Mouse (Mus musculus): ENCODE data around the gene Tmem41b. TPM values are rescaled to one million over a fixed set of nuclear protein-coding genes. Genes with fewer than 3 reads are reported as not detected.

Tmem41b gene
- polyA plus RNA-seq, 1 experiment from 2014 or later: 80.7 TPM

DNA sequence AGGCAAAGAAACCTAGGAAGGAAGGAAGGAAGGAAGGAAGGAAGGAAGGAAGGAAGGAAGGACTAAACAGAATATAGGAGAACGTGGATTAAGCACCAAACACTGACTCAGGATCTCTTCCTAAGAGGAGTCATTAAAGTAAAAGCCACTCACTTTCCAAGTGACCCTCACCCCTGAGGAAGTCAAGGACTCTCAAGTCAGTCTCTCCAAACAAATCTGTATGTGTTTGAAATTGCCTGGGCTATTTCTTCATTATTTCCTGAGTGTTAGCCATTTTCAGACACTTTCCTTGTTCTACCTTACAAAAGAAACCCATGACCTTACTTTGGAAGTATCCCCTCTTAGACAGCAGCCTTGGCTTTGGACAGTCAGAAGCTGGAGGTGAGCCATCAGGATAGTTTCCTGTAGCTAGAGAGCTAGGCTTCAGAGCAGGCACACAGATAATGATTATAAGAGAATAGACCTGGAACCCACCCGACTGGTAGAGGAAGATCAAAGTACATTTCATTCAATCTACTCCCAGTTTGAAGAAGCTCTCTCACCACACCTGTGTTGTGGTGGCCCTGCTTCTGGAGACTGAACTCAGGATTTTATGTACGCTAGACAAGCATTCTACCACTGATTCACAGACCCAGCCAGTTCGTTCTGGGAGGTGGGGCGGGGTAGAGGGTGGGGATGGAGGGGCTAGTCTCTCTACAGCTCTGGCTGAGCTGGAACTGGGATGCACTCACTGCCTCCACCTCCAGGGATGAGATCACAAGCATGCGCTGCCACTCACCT lies 31.9 kb downstream of the Tmem41b start:
- no peak overlapping the region for H3K4me2 ChIP-seq (replicated peaks)
- no peaks in the 10 kb centered on the region for H3K9me3 ChIP-seq
- H3K4me3 ChIP-seq: no peak overlapping the region
- no peak overlapping the region for H3K27ac ChIP-seq
- peaks cover 22% of the 10 kb centered on the region for H3K4me1 ChIP-seq
- no peaks in the 10 kb centered on the region for H3K36me3 ChIP-seq
- no peaks in the 10 kb centered on the region for H3K27me3 ChIP-seq (replicated peaks)
- ATAC-seq (ENCODE audit: low FRiP score, low read depth): no peak
- WGBS: 66% methylated on average over 6 of the region's 6 CpGs
- H3K9ac ChIP-seq: no peak overlapping the region

DNA sequence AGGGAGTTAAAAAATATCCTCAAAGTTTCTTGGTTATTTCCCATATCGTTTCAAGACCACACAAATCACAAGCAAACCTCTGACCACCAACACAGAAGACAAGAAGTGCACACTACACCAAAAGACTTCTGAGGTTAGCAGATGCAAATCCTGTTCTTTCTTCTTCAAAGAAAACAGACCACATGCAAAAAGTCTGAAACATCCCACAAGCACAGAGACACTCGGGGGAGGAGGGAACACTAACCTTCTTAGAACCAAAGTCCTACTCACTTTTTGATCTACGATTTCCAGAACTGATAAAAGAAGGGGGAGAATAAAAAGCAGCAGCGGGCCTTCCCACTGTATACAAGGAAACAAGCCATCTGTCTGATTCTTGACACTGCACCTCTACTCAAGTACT lies 35.4 kb downstream of the Tmem41b start:
- 82% methylated on average over 4 of the region's 4 CpGs for WGBS
- Histone ChIP-seq H3K4me2 (replicated peaks) (no peak overlapping the region), H3K9ac (no peak overlapping the region), H3K27me3 (replicated peaks) (no peaks in the 10 kb centered on the region), H3K4me3 (no peak overlapping the region), H3K36me3 (no peaks in the 10 kb centered on the region), H3K27ac (no peak overlapping the region), H3K4me1 (peaks cover 8% of the 10 kb centered on the region; the same call in 1 of the 2 replicates), H3K9me3 (no peaks in the 10 kb centered on the region)
- ATAC-seq (ENCODE audit: low FRiP score, low read depth): no peak

DNA sequence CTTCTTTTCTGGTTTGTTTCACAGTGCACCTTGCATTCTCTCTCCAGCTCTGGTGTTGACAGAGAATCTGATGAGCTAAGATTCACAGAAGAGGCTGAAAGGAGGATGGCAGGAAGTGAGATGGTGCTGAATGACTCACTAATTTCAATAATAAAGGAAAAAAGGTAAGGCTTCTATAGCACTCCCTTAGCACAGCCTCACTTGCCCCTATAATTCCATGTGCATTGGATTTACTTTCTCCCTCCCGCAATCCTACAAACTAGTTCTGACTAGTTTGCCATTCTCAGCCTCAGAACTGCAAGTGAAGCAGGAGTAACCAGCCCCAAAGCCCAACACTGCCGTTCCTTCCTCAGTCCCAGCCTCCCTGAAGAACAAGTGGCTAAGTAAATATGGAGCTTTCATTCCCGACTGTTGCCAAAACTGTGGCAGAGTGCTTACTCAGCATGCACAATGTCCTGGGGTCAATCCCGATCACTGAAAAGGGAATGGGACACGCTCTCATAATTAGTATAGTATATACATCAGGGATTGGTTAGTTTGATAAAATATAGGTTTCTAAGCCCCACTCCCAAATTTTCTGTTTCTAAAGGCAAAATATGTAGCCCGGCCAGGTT lies 42.2 kb downstream of the Tmem41b start:
- Histone ChIP-seq H3K9ac (no peak overlapping the region), H3K36me3 (no peaks in the 10 kb centered on the region), H3K27ac (no peak overlapping the region), H3K4me1 (peaks cover 3% of the 10 kb centered on the region; the same call in 1 of the 2 replicates), H3K9me3 (no peaks in the 10 kb centered on the region), H3K4me2 (replicated peaks) (no peak overlapping the region), H3K4me3 (no peak overlapping the region), H3K27me3 (replicated peaks) (no peaks in the 10 kb centered on the region)
- no peak for ATAC-seq (ENCODE audit: low FRiP score, low read depth)
- WGBS: 63% methylated on average over 6 of the region's 6 CpGs

DNA sequence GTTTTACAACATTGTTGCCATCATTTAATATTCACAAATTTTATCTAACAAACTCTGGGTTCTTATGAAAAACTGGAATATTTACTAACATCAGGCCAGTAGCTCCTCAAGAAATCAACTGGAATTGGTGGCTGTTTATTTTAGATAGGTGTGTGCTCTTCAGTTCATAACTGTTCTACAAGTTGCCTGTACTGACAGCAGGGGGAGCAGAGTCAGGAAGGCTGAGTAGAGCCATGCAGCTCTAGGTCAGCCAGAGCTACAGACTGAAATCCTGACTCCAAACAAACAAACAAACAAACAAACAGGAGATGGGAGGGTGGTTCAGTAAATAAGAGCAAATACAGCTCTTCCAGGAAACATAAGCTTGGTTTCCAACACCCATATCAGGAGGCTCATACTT lies 57.1 kb downstream of the Tmem41b start:
- no peak overlapping the region for H3K4me2 ChIP-seq (replicated peaks)
- no peak for ATAC-seq (ENCODE audit: low FRiP score, low read depth)
- no peaks in the 10 kb centered on the region for H3K9me3 ChIP-seq
- H3K27ac ChIP-seq: no peak overlapping the region
- no peak overlapping the region for H3K4me3 ChIP-seq
- peaks cover 42% of the 10 kb centered on the region for H3K36me3 ChIP-seq
- no peaks in the 10 kb centered on the region for H3K27me3 ChIP-seq (replicated peaks)
- H3K4me1 ChIP-seq: 0 out of 2 replicates have a peak, but pooled peaks cover 3% of the 10 kb centered on the region
- H3K9ac ChIP-seq: no peak overlapping the region

DNA sequence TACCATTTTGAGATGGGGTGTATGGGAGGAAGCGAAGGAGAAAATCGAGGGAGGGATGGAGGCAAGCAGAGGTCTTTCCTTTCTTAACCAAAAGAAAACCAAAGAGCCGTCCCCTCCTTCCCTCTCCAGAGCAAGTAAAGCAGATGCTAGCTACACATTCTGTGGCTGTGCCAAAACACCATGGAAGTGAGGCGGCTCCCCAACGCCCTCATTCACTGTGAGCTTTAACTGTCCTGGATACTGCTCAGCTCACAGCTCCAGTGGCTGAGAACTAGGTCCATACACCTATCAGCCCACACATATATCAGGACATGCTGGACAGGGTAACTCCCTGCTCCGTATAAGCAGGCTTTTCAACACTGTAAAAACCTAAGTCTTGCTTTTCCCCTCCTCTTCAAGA lies 58.4 kb downstream of the Tmem41b start:
- no peak overlapping the region for H3K4me2 ChIP-seq (replicated peaks)
- no peak overlapping the region for H3K4me3 ChIP-seq
- H3K9ac ChIP-seq: no peak overlapping the region
- H3K27ac ChIP-seq: no peak overlapping the region
- peaks cover 34% of the 10 kb centered on the region for H3K36me3 ChIP-seq
- H3K9me3 ChIP-seq: no peaks in the 10 kb centered on the region
- 0 out of 2 replicates have a peak, but pooled peaks cover 3% of the 10 kb centered on the region for H3K4me1 ChIP-seq
- no peaks in the 10 kb centered on the region for H3K27me3 ChIP-seq (replicated peaks)
- 86% methylated on average over 6 of the region's 6 CpGs for WGBS
- no peak for ATAC-seq (ENCODE audit: low FRiP score, low read depth)

DNA sequence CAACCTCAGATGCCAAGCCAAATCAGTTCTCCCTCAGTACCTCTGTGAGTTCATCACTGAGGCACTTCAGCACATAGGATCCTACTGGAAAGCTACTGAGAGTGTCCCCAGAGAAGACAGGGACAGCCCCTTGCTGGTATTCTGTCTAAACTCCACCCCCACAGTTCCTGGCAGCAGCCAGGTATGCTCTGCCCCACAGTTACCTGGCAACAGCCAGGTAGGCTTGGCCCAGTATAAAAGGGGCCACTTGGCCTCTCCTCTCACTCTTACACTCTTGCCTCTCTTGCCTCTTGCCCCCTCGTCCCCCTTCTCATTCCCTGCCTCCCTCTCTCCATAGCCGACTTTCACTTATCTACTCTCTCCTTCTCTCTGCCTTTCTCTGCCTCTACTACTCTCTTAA lies 61.8 kb downstream of the Tmem41b start:
- Histone ChIP-seq H3K27ac (no peak overlapping the region), H3K4me2 (replicated peaks) (no peak overlapping the region), H3K27me3 (replicated peaks) (no peaks in the 10 kb centered on the region), H3K4me3 (no peak overlapping the region), H3K9me3 (no peaks in the 10 kb centered on the region), H3K9ac (no peak overlapping the region), H3K36me3 (peaks cover 38% of the 10 kb centered on the region), H3K4me1 (0 out of 2 replicates have a peak, but pooled peaks cover 3% of the 10 kb centered on the region)
- no peak for ATAC-seq (ENCODE audit: low FRiP score, low read depth)
- WGBS: 72% methylated on average over 2 of the region's 2 CpGs

DNA sequence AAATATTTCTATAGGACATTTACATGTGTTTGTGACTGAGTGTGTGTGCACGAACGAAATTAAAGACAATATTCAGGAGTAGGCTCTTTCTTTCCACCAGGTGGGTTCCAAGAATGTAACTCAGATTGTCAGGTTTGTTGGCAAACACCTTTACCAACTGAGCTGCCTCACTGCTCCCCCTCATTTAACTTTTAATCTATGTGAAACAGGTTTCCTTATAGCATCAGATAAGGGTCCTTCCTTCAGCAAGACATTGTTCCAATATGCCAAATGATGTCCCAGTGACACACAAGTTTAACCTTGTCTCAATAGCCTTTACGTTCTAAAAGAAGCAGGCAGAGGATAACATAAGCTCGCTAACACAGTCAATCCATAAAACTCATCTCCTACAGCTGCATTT lies 63.8 kb downstream of the Tmem41b start:
- Histone ChIP-seq H3K9ac (no peak overlapping the region), H3K9me3 (no peaks in the 10 kb centered on the region), H3K4me2 (replicated peaks) (no peak overlapping the region), H3K27me3 (replicated peaks) (no peaks in the 10 kb centered on the region), H3K4me1 (0 out of 2 replicates have a peak, but pooled peaks cover 3% of the 10 kb centered on the region), H3K36me3 (peaks cover 57% of the 10 kb centered on the region), H3K4me3 (no peak overlapping the region), H3K27ac (no peak overlapping the region)
- no peak for ATAC-seq (ENCODE audit: low FRiP score, low read depth)
- WGBS: 95% methylated on average over 4 of the region's 4 CpGs

Other genes starting within 250 kb of the Tmem41b start
- 68.4 and 74.2 TPM in 2 replicates for gene Tmem9b, start 234.1 kb downstream of the Tmem41b start, polyA plus RNA-seq (2016; fragmentation: Nextera tagmentation; extraction: Ambion mirVana)
- gene Nrip3, start 204.9 kb downstream of the Tmem41b start, polyA plus RNA-seq (2016; fragmentation: Nextera tagmentation; extraction: Ambion mirVana): 1.6 and 2.7 TPM in 2 replicates
- gene Scube2, start 121.2 kb downstream of the Tmem41b start, polyA plus RNA-seq (2016; fragmentation: Nextera tagmentation; extraction: Ambion mirVana): 13.1 and 13.4 TPM in 2 replicates
- gene Dennd5a, start 26.5 kb downstream of the Tmem41b start, polyA plus RNA-seq (2016; fragmentation: Nextera tagmentation; extraction: Ambion mirVana): 65.6 and 69.9 TPM in 2 replicates
- gene Ipo7, start 31.3 kb upstream of the Tmem41b start, polyA plus RNA-seq (2016; fragmentation: Nextera tagmentation; extraction: Ambion mirVana): 45.5 and 45.7 TPM in 2 replicates
- 26.0 and 27.4 TPM in 2 replicates for gene Zfp143, start 74.3 kb upstream of the Tmem41b start, polyA plus RNA-seq (2016; fragmentation: Nextera tagmentation; extraction: Ambion mirVana)
- 23.2 and 24.1 TPM in 2 replicates for gene Wee1, start 135.1 kb upstream of the Tmem41b start, polyA plus RNA-seq (2016; fragmentation: Nextera tagmentation; extraction: Ambion mirVana)
- 17.8 and 19.0 TPM in 2 replicates for gene Swap70, start 234.8 kb upstream of the Tmem41b start, polyA plus RNA-seq (2016; fragmentation: Nextera tagmentation; extraction: Ambion mirVana)